26 mouse cellular contexts compared by ENCODE assay signal in the genomic region with DNA sequence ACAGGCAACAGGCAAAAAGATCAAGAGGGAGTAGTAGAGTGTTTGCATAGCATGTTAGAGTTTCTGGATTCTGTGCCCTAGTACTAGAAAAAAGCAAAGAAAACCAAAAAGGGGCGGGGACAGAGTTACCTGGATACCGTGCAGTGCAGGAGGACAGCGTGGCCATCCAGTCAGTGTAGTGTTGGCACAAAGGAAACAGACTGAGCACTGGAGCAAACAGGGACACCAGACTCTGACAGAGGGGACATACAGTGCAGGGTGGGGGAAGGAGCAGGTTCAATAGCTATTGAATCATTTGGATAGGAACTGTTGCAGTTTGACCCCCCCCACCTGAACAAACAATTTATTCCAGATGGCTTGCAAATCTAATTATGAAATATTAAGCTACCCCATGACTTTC. TPM values are rescaled to one million over a fixed set of nuclear protein-coding genes. Genes with fewer than 3 reads are reported as not detected.
DNase-seq lines count a peak whose midpoint lies in the region; ATAC-seq and TF ChIP-seq lines count a peak whose summit lies in the region.
"Had no signal": no experiment of that assay in that cellular context is flagged by ENCODE, and none has a peak within 500 bp of the region (broad histone marks: within the 10 kb centered on the region; RNA-seq: fewer than 3 reads in every experiment).

No protein-coding gene starts in this region.

- 56% methylated on average over 3 of the region's 3 CpGs for WGBS in heart, embryonic 11.5 days (ENCODE audit: insufficient replicate concordance)
- 33% methylated on average over 3 of the region's 3 CpGs for WGBS in lung, postnatal 0 days

- H3K9me3 ChIP-seq in heart, embryonic 11.5 days (replicated peaks; ENCODE audit: control insufficient read depth, low read length): no peaks in the 10 kb centered on the region
- no peaks in the 10 kb centered on the region for H3K9me3 ChIP-seq in lung, postnatal 0 days (ENCODE audit: low read length)
- H3K9me3 ChIP-seq: embryonic facial prominence, embryonic 15.5 days; forebrain, embryonic 12.5 days; hindbrain, embryonic 13.5 days; liver, embryonic 13.5 days; midbrain, embryonic 15.5 days; neural tube, embryonic 15.5 days; stomach, embryonic 15.5 days had no signal

- no peak overlapping the region for H3K4me3 ChIP-seq in heart, embryonic 11.5 days (ENCODE audit: low read depth, low read length)
- no peak overlapping the region for H3K4me3 ChIP-seq in lung, postnatal 0 days (ENCODE audit: low read depth, low read length)
- H3K4me3 ChIP-seq in testis, adult 2 months (ENCODE audit: control insufficient read depth, low read depth, low read length): no peak overlapping the region
- H3K4me3 ChIP-seq in left cerebral cortex, adult 2 months: no peak overlapping the region
- H3K4me3 ChIP-seq: embryonic facial prominence, embryonic 10.5 days; embryonic facial prominence, embryonic 15.5 days; forebrain, embryonic 12.5 days; heart, embryonic 12.5 days; hindbrain, embryonic 13.5 days; liver, embryonic 13.5 days; midbrain, embryonic 15.5 days; neural tube, embryonic 15.5 days; stomach, embryonic 15.5 days had no signal

- no peak for TF ChIP-seq EP300 in lung, postnatal 0 days (IDR thresholded peaks at IDR 0.05)

- DNase-seq in heart, adult 11 months: peak; percentile 84
- peak; percentile 71 for DNase-seq in MN1 (ENCODE audit: low spot score)
- peak; percentile 85 for DNase-seq in lung, postnatal 0 days (ENCODE audit: low spot score)
- no peak for DNase-seq in left cerebral cortex, adult 2 months (ENCODE audit: extremely low spot score in 1 of 2, low spot score in 2 of 2)
- no peak for DNase-seq in ovary, postnatal 10 days (ENCODE audit: low spot score)
- DNase-seq: cerebellum, adult 2 months; cerebellum, postnatal 14 days; gastrocnemius, postnatal 14 days; kidney, adult 18-20 months; kidney, postnatal 36 days; left cerebral cortex, postnatal 4 days; liver, embryonic 13.5 days; right cerebral cortex, postnatal 25 days; thymus, postnatal 4 days had no signal

- no peak overlapping the region for H3K27ac ChIP-seq in heart, embryonic 11.5 days (ENCODE audit: low read depth, low read length)
- no peak overlapping the region for H3K27ac ChIP-seq in lung, postnatal 0 days (ENCODE audit: low read length)
- peak overlapping the region; percentile 87 for H3K27ac ChIP-seq in testis, adult 2 months (ENCODE audit: control insufficient read depth, insufficient read depth, low read depth, low read length)
- no peak overlapping the region for H3K27ac ChIP-seq in left cerebral cortex, adult 2 months
- H3K27ac ChIP-seq: embryonic facial prominence, embryonic 10.5 days; embryonic facial prominence, embryonic 15.5 days; forebrain, embryonic 12.5 days; hindbrain, embryonic 13.5 days; liver, embryonic 13.5 days; macrophage; midbrain, embryonic 15.5 days; neural tube, embryonic 15.5 days; stomach, embryonic 15.5 days had no signal

- H3K9ac ChIP-seq in heart, embryonic 11.5 days (ENCODE audit: low read depth, low read length): no peak overlapping the region
- H3K9ac ChIP-seq in lung, postnatal 0 days (replicated peaks; ENCODE audit: low read depth): no peak overlapping the region
- H3K9ac ChIP-seq: embryonic facial prominence, embryonic 15.5 days; forebrain, embryonic 12.5 days; heart, embryonic 12.5 days; hindbrain, embryonic 13.5 days; liver, embryonic 13.5 days; midbrain, embryonic 15.5 days; neural tube, embryonic 15.5 days; stomach, embryonic 15.5 days had no signal

- intact Hi-C loops in left cerebral cortex, adult 2 months (cut with DNase I): no loop called here

- H3K27me3 ChIP-seq in heart, embryonic 11.5 days (ENCODE audit: control insufficient read depth, insufficient read depth, low read length): no peaks in the 10 kb centered on the region
- no peaks in the 10 kb centered on the region for H3K27me3 ChIP-seq in lung, postnatal 0 days (replicated peaks; ENCODE audit: insufficient read depth, low read length)
- no peaks in the 10 kb centered on the region for H3K27me3 ChIP-seq in testis, adult 2 months (ENCODE audit: control insufficient read depth, insufficient read depth, low read length)
- H3K27me3 ChIP-seq: embryonic facial prominence, embryonic 15.5 days; forebrain, embryonic 12.5 days; heart, embryonic 12.5 days; hindbrain, embryonic 13.5 days; midbrain, embryonic 15.5 days; neural tube, embryonic 15.5 days; stomach, embryonic 15.5 days had no signal

- H3K4me1 ChIP-seq in heart, embryonic 11.5 days (ENCODE audit: control insufficient read depth, insufficient read depth, low read length): no peaks in the 10 kb centered on the region
- H3K4me1 ChIP-seq in lung, postnatal 0 days (ENCODE audit: insufficient read depth, low read depth, low read length): no peaks in the 10 kb centered on the region
- peaks cover 3% of the 10 kb centered on the region; the same call in 1 of the 2 replicates for H3K4me1 ChIP-seq in testis, adult 2 months (ENCODE audit: control insufficient read depth, insufficient read depth, low read length)
- H3K4me1 ChIP-seq: embryonic facial prominence, embryonic 15.5 days; forebrain, embryonic 12.5 days; heart, embryonic 12.5 days; hindbrain, embryonic 13.5 days; midbrain, embryonic 15.5 days; neural tube, embryonic 15.5 days; stomach, embryonic 15.5 days had no signal

- no peaks in the 10 kb centered on the region for H3K36me3 ChIP-seq in heart, embryonic 11.5 days (ENCODE audit: control insufficient read depth, insufficient read depth, low read length)
- H3K36me3 ChIP-seq in lung, postnatal 0 days (ENCODE audit: insufficient read depth, low read length): no peaks in the 10 kb centered on the region
- no peaks in the 10 kb centered on the region for H3K36me3 ChIP-seq in testis, adult 2 months (ENCODE audit: control insufficient read depth, insufficient read depth, low read length)
- H3K36me3 ChIP-seq: embryonic facial prominence, embryonic 10.5 days; embryonic facial prominence, embryonic 15.5 days; forebrain, embryonic 12.5 days; heart, embryonic 12.5 days; hindbrain, embryonic 13.5 days; liver, embryonic 13.5 days; midbrain, embryonic 15.5 days; neural tube, embryonic 15.5 days; stomach, embryonic 15.5 days had no signal

- ATAC-seq in heart, embryonic 11.5 days (replicated peaks; ENCODE audit: insufficient number of reproducible peaks, low FRiP score, low TSS enrichment): no peak
- peak; percentile 95 for ATAC-seq in lung, postnatal 0 days
- ATAC-seq: midbrain, embryonic 15.5 days had no signal

- no peak for TF ChIP-seq POLR2A in testis, adult 2 months (IDR thresholded peaks at IDR 0.05; ENCODE audit: control insufficient read depth, low read depth, low read length)

- TF ChIP-seq CTCF in lung, postnatal 0 days (IDR thresholded peaks at IDR 0.05): no peak
- no peak for TF ChIP-seq CTCF in testis, adult 2 months (IDR thresholded peaks at IDR 0.05; ENCODE audit: control insufficient read depth, insufficient read depth, insufficient replicate concordance, low read depth, low read length)
- no peak for TF ChIP-seq CTCF in left cerebral cortex, adult 2 months (IDR thresholded peaks at IDR 0.05)

- no peak overlapping the region for H3K4me2 ChIP-seq in heart, embryonic 11.5 days
- no peak overlapping the region for H3K4me2 ChIP-seq in lung, postnatal 0 days (replicated peaks; ENCODE audit: low read depth, low read length)
- H3K4me2 ChIP-seq: embryonic facial prominence, embryonic 15.5 days; forebrain, embryonic 12.5 days; heart, embryonic 12.5 days; hindbrain, embryonic 13.5 days; liver, embryonic 13.5 days; midbrain, embryonic 15.5 days; neural tube, embryonic 15.5 days; stomach, embryonic 15.5 days had no signal

RNA-seq across cellular contexts. Expression of a gene that starts 16.8 kb away (rescaled TPM):
- 1.4 and 2.1 TPM in 2 replicates for polyA plus RNA-seq in heart, embryonic 11.5 days (2014; fragmentation: Nextera tagmentation; extraction: Ambion mirVana)
- polyA plus RNA-seq in lung, postnatal 0 days (2015; fragmentation: Nextera tagmentation; extraction: Ambion mirVana): 9.3 and 9.4 TPM in 2 replicates
- polyA plus RNA-seq in testis, adult 2 months (2012; rRNA removed): 4.0 and 4.7 TPM in 2 replicates
- total RNA-seq in left cerebral cortex, adult 2 months (2021): 1 to 10 TPM; 8.4 to 8.9 TPM

RNA-seq across cellular contexts. Expression of a gene that starts 37.9 kb away (rescaled TPM):
- polyA plus RNA-seq in heart, embryonic 11.5 days (2014; fragmentation: Nextera tagmentation; extraction: Ambion mirVana): 2.8 and 5.0 TPM in 2 replicates
- polyA plus RNA-seq in lung, postnatal 0 days (2015; fragmentation: Nextera tagmentation; extraction: Ambion mirVana): 3.0 and 3.4 TPM in 2 replicates
- polyA plus RNA-seq in testis, adult 2 months (2012; rRNA removed): 5.4 TPM in 2 replicates
- 1 to 10 TPM; 2.7 to 3.8 TPM for total RNA-seq in left cerebral cortex, adult 2 months (2021)
- total RNA-seq: MEL had no signal

Comparison
In these comparisons a context has a peak if more than half of its experiments do, and no peak if none do; other contexts are left out.
1. DNase-seq: peak in heart, adult 11 months (single experiment), MN1 (single experiment) and lung, postnatal 0 days (single experiment); none in left cerebral cortex, adult 2 months (0 of 2) and ovary, postnatal 10 days (single experiment).